In the genomic region with DNA sequence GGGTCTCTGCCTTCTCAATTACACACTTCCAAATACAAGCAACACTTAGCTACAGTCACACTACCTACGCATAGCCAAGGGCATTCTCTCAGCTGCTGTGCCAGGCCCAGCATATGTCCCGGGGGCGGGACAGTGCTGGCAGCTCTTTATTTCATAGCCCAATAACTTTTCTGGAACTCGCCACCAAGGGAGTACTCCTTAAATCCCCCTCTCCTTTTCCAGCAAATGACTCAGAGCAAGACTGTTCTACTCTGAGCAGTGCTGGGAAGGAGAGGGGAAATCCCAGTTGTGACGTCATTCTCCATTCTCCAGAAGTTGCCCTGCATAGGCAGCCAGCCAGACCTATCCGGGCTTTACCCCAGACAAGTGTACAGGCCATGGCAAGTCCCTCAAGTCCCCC, we compare ENCODE assay signal across 8 mouse cellular contexts.
DNase-seq lines count a peak whose midpoint lies in the region; TF ChIP-seq lines count a peak whose summit lies in the region.

No protein-coding gene starts in this region.

- no peak for TF ChIP-seq CTCF in gastrocnemius, adult 2 months (IDR thresholded peaks at IDR 0.05)

- no peak overlapping the region for H3K4me3 ChIP-seq in gastrocnemius, adult 2 months

- H3K27ac ChIP-seq in gastrocnemius, adult 2 months, result peak overlapping the region; percentile 12; the same call in 1 of the 2 replicates

- DNase-seq in gastrocnemius, adult 2 months, result peak; percentile 25
- DNase-seq in gastrocnemius, postnatal 14 days, result no peak
- DNase-seq in left cerebral cortex, adult 11 months (ENCODE audit: low spot score), result peak; percentile 71
- DNase-seq in left cerebral cortex, postnatal 4 days, result no peak
- DNase-seq in frontal cortex, postnatal 25 days (ENCODE audit: low spot score in 2 of 2), result peak; percentile 35 to 42
- DNase-seq in right cerebral cortex, adult 2 months (ENCODE audit: low spot score in 2 of 2), result peak; percentile 80 to 87
- no peak for DNase-seq in gastrocnemius, postnatal 36 days
- DNase-seq in adrenal gland, postnatal 25 days, result no peak

- intact Hi-C loops in gastrocnemius, adult 2 months (cut with DNase I), result no loop called here
- intact Hi-C loops in gastrocnemius, postnatal 14 days (cut with DNase I; ENCODE audit: low total_unique reads), result no loop called here
- intact Hi-C loops in left cerebral cortex, postnatal 4 days (cut with DNase I), result loop anchor here (10.0 kb wide), 1 partner anchor 198 kb away; no protein-coding TSS in a partner anchor
- intact Hi-C loops in gastrocnemius, postnatal 36 days (cut with DNase I), result no loop called here

Comparison
In these comparisons a context has a peak if more than half of its experiments do, and no peak if none do; other contexts are left out.
1. DNase-seq: peak in gastrocnemius, adult 2 months (single experiment), left cerebral cortex, adult 11 months (single experiment), frontal cortex, postnatal 25 days (2 of 2) and right cerebral cortex, adult 2 months (2 of 2); none in gastrocnemius, postnatal 14 days (single experiment), left cerebral cortex, postnatal 4 days (single experiment), gastrocnemius, postnatal 36 days (0 of 2) and adrenal gland, postnatal 25 days (single experiment).